Mouse (Mus musculus) ovary, adult 18-20 months (tissue): ENCODE results near the gene Cntn5.
"Not testable (repeated sequence)": the region's sequence is repeated elsewhere in the genome, so short reads cannot be mapped to it uniquely, and the experiment has no call there.

Experiments used
- DNase-seq: peaks from one replicate; pipeline ENCODE4 v3.0.0; 2022; ENCODE audit warnings: low spot score, mixed read lengths

The Cntn5 gene

DNA sequence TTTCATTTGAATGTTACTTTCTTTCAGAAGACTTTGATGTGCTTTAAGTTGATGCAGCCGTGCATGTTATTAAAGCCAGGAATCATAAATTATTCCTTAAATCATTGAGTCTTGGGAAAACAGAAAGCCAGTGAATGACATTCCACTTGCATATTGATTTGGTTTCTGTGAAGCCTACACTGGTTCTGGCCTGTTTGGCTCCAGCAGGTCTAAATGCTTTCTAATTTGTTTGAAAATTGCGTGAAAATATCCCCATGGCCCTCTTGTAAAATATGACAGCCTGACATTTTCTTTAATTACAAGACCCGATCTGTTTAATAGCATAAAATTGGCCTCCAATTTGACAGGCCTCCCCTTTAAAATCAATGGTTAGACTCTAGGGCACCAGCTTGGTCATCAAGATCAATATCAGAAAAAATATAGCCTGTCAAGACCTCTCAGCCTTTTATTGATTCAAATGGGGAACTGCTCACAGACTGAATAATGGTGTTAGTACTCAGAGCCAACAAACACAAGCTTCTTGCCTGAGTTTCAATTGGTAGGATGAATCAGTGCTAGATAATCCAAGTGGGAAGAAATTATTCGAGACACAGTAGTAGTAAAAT is 247.3 kb downstream of the Cntn5 start:
- no peak for DNase-seq

DNA sequence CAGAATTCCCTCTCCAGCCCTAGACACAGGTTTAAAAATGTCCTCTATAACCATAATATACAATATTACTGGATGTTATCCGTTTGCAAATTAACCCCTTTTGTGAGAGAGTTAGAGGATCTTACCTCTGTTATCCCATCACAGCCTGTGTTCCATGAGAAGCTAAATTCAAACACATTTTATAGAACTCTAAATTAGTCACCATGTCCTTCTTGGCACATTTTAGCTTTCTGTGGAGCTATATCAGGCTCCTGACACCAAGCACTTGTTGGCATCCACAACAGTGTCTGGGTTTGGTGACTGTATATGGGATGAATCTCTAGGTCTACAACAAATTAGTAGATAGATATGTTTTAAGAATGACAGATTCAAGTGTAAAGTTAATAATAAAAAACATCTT is 253.9 kb downstream of the Cntn5 start:
- DNase-seq: no peak

DNA sequence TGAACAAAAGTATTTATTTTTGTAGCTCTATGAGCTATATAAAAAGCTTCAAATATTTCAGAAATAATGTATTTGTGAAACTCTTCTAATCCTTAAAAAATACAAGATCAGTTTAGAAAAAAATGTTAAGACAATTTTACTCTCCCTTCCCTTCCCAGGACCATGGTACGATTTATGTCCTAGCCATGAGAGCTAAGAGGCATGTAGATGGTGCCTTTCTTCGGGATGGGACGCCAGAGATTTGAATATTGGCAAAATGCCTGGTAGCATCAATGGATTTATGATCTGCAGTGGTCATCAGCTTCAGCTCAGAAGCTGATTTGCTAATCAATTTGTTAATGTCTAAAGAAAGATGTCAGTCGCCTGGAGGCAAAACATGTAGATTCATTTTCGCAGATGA is 258.6 kb downstream of the Cntn5 start:
- no peak for DNase-seq

DNA sequence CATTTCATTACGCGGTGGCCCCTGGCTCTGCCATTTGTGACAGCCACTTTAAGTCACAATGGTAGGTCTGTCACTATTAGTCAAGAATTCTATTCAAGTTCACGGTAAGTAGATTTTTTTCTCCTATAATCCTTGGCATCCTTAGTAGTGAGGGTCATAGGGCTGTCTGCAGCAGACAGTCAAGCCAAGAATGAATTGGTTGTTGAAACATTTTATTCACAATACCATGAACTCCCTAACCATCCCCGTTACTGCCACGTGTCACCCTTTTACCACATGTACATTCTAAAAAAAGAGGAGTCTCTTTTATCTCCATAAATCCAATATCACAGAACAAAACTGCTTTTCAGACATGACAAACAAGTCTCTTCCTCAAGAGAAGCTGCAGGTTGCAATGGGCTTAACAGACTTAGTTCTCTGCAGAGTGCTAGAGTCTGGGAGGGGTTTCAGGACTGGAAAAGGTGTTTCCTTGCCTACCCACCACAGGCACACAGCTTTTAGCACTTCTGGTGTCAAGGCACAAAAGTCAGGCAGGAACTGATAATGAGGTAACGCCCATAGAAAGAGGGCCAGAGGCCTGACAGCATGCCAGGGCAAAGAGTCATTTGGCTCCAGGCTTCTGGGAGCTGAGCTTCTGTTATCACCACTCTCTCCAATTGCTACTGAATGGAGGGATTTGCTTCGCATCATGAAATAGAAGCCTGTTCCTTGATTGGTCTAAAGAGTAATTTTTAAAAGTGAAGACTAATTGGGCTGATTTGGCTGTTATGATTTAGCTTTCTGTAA is 259.3 kb downstream of the Cntn5 start:
- no peak for DNase-seq

DNA sequence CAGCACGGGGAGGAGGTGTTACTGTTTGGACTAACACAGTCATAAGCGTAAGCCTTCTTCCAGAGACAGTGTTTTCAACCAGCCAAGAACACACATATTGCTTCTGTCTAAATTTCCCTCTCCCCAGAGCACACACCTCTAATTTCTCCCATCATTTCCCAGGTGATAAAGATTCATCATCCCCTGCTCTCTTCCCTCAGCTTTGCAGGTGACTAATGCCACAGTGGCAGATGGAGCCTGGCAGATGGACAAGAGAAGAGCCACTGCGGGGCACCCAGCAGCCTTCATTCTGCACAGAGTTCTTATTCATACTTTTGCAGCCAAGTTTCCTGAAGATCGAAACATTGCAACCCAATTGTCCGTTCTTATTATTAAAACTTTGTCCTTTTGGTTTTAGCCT is 286.5 kb downstream of the Cntn5 start:
- DNase-seq: no peak

DNA sequence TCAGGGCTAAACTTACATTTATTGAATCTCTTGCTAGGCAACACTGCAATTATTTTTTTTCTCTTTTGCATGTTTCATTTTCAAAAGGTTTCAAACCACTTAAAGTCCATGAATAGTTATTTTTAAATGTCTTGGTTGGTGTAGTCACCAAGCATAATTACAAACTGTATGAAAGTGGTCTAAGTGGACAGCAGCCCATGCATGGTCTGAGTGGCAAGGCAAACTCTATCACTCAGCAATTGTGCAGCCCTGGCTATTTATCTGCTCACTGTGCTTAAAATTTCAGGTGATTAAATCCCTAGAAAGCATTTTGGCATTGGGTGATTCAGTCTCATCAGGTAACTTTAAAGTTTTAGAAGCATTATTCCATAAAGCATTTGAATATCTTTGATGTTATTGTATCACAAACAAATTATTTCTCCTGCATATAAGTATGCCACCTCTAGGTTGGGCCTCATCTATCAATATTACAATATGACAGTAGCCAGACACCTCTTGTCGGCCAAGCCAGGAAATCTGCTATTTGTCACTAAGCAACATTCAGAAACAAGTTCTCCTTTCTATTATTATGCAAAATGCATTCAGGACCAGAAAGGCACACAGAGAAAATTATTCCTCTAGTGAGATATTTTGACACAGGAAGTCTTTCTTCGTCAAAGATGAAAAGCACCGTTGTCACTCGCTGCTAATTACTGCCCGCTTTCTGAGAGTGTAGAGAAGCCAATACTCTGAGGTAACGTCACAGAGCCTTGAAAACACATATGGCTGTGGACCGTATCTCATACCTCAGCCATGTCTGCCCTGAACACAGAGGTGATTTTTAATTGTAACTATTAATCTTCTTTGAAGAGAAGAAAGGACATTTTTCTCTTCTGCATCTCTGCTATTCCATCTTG is 329.0 kb downstream of the Cntn5 start:
- DNase-seq: no peak

DNA sequence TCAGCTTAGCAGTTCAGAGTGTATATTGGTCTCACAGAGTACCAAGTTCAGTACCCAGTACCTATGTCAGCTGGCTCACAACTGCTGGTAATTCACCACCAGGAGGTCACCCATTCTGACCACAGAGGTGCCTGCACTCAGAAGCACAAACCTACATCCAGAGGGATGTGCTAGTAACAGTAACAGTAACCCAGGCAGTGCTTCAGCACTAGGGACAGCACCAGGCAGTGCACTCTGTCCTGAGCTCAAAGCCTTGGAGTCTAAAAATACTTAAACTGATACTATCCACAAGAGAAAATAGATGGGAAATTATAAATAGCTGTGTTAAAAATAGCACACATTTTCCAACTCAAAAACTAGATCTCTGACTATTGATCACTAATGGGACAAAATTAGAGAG is 334.7 kb downstream of the Cntn5 start:
- DNase-seq: no peak

DNA sequence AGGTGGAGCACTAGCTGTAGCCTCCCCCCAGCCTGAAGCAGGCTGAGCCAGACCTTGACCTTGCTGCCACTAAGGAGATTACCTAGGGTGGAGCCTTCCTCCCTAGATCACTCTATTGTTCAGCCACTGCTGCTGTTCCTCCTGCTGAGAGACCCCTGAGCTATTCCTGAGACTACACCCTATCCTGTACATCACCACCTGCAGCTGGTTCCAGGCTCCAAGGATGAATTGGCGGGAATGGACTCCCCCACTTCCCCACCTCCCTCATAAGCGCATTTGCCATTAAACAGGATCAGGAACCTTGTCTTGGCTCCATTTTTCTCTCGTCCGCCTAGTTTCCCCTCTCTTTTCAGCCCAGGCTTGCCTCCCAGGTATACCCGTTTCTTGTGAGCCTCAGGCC is 363.7 kb downstream of the Cntn5 start:
- DNase-seq: not testable (repeated sequence)

DNA sequence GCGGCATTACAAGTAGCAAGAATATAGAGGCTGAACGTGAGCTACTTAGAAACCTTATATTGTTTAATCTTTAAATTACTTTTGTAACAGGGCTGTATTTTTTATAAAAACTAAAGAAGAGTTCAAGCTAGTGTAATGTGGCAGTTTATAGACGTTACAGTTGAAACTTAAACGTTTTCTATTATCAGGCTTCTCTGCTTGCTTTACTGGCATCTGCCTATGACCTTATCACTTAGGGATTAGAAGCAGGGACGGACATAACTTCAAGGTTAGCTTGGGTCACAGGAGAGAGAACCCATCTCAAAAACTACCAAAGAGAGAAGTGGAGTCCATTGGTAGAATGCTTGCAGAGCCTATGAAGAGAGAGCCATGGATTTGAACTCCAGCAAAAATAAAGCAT is 372.3 kb downstream of the Cntn5 start:
- DNase-seq: no peak

DNA sequence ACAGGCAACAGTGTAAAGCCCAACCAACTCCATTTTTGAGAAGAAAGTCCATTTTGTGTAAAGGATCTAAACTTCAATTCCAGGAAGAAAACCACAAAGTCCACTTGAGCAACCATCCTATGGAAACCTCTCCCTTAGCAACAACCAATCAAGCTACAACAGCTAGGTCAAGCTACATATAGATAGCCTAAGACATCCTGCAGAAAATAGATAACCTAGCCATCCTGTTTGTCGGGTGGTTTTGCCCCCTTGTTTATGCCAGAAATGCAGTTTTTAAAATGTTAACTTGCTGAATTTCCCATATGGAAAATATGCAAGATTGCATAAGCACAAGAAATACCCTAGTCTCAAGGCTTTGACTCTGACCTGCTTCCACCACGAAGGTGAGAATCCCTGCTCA is 373.5 kb downstream of the Cntn5 start:
- no peak for DNase-seq

DNA sequence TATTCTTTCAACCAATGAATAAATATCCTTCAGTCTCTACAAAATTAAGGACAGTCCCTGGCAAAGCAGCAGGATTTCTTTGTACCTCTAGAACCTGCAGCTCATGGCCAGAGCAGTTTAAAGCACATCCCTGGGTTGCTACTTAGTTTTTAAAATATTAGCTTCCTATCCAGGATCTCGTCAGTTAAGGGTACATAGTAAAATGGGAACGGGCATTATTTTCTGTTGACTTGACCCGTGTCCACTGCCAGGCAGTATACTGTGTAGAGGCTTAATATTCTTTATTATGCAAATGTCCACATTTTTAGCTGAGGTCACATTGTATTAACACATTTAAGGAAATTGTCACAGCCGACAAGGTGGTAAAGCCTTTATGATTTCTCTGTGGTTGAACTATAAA is 375.0 kb downstream of the Cntn5 start:
- DNase-seq: no peak

DNA sequence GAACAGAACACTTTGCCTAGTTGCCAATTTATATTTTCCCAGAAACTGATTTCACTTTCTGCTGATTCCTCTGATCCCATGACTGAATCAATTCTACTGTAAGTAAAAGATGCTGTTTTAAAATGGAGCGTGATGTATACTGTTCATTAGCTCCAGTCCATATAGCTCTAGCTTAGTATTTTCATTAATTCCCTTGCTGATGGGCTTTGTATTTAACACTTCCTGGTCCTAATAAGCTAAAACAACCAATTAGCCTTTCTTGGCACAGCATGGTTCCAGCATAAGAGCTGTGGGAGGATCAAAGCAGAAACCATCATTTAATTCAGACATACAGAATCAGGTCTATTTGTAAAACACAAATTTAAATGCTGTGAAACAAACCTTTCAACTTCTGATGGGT is 375.5 kb downstream of the Cntn5 start:
- no peak for DNase-seq

DNA sequence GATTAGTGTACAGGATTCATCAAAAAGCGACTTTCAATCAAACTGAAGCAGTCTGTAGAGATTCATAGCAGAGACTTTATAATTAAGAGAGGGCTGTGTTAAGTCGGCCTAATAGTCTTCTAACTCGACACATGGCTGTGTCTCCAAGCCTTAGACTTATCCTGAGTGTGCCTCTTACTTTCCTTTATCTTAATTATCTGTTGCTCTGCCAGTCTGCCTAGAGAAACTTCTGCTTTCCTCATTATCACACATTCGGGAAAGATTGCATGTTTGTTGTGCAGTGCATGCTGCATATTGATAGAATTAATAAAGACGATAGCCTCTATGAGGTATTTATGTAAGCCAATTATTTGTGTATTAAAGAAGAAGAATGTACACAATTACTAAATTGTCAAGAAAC is 375.9 kb downstream of the Cntn5 start:
- DNase-seq: no peak

DNA sequence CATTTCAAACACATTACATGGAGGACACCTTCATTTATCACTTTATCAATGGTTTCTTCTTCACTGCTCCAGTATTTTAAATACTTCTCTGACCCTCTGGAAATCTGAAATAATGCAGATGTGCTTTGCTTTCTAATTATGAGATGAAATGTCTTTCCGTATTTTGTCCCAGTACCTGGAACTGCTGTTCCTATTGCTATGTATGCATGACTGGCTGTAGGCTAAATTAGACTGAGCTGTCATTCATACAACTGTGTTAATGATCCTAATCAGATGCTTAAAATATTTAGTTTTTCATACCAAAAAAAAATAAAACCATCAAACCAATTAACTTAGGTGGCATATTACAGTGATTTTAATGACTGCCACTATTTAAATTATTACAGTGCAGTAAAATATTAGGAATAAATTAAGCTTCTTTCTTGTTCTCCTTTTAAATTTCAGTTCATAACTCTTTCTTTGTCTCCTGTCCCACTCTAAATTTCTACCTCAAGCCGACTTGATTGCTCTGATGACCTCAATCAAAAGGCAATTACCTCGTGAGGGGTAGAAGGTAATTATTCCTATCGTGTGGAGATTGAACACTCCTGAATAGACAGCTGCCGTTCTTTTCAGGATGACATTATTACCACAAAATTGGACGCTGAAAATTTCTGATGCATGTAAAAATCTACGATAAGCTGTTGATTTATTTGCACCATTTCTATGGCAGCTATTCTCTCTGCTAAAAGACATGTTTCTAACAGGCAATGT is 378.5 kb downstream of the Cntn5 start:
- no peak for DNase-seq

DNA sequence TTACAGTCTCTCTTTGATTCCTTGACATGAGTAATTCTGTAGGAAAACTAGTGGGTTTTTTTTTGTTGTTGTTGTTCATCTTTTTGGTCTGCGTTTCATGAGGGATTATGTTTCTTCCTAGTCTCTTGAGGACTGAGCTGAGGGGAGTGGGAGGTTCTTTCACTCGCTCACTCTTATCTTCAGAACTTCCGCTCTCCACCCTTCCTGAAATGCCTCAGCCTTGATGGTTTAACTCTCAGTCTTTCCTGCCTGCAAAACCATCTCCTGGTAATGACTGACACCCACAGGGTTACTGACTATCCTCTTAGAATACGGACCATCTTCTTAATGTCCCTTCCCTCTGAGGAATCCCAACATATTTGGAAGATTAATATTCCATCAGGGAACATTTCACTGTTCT is 382.0 kb downstream of the Cntn5 start:
- DNase-seq: no peak

DNA sequence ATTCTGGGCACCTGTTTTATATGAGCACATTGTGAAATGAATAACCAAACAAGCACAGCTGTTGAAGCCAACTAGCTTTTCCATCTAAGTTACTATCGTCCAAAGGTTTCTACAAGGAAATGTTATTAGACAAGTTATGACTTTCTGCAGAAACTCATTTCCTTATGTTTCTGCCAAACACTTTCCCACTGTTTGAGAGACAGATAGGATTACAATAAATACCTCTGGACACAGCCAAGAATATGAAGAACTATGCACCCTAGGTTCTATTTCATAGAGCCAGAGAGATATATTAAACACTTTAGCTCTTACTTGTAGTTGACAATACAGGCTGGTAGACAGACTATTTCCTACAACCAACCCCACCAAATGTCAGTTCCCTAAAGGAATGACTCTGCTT is 383.5 kb downstream of the Cntn5 start:
- DNase-seq: no peak

DNA sequence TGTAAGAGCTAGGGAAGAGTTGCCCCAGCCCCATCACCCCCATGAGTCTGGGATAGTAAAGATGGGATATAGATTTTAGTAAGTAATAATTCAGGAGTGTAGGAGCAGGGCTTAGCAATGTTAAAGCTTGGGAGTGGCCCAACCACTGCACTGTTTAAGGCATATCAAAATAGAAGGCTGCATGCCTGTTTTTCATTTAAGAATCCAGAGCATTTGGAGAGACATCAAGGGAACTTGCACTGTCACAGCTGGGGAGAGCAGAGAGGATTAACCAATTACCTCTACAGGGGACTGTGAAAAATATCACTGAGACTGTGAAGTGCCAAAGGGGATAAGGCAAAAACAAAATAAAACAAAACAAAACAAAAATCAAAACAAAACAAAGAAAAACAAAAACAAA is 412.3 kb downstream of the Cntn5 start:
- no peak for DNase-seq

DNA sequence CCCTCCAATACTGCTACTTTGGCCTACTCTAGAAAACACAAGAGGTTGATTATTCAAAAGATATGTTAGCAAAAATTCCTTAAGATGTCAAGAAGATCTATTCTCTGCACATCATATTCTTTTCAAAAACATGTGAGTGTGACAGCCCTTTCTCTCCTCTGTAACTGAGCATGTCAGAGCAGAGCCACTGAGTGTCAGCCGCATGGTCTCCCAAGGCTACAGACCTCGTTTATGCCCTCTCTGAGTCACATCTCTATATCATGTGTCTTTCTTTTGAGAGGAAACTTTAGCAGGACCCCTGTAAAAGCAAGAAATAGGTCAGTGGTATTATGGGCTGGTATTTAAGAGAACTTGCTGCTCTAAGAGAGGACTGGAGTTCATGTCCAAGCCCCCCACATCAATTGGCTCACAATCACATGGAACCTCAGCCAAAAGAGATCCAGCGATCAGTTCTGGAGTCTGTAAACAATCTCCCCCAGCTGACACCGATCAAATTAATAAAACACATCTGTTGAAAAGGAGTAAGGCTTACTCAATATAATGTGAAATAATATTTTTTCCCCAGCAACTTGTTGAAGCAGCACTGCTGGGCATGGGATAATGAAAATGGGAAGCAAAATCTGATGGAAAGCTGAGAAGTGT is 433.0 kb downstream of the Cntn5 start:
- DNase-seq: no peak

DNA sequence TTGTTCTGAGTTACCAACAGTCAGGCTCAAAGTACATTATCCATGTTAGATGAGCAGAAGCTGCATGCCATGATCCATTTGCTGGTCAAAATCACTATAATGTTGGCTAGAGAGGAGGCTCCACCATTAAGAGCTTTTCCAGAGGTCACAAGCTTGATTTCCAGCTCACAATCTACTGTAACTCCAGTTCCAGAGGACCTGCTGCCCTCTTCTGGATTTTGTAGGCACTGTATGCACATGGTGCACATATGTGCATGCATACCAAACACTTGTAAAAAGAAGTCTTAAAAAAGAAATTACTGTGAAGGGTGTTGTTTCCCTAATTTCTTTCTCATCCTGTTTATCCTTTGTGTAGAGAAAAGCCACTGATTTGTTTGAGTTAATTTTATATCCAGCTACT is 439.8 kb downstream of the Cntn5 start:
- DNase-seq: no peak

DNA sequence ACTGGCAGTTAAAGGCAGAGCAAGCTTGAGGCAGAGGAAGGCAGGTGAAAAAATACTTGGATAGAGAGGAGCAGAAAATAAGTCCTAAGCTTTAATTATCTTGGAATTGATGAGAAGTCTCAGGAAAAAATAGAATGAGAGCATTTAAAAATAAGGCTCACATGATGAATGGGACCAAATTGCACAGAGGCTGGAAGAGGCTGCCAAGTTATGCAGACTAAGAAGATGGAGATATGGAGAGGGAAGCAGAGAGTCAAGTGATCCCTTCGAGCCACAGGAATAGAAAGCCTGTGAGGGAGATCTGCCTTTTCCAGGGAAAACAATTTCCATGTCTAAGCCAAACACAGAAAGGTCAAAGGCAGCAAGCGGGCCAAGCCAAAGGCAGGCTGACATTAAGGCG is 446.7 kb downstream of the Cntn5 start:
- no peak for DNase-seq

DNA sequence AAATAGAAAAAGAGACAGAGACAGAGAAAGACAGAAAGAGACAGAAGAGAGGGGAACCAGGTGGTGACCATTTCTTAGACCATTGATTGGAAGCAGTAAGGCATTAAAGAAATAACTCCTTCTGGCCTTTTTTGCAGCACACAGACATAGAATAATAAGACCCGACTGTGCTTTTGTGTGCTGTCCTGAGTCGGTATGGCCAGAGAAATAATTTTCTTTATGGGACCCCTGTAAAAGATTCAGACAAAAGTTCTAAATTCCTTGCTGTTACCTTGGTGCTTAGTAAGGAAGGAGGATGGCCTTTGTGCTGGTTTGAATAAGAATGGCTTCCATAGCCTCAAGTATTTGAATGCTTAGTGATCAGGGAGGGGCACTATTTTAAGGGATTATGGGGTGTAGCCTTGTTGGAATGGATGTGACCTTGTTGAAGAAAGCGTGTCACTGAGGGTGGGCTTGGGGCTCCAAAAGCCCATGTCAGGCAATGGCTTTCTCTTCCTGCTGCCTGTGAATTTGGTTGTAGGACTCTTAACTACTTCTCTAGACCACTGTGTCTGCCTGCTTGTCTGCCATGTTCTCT is 455.5 kb downstream of the Cntn5 start:
- no peak for DNase-seq
